Mouse (Mus musculus): ENCODE data around the gene Rnf212b.

- TF ChIP-seq SMC3 (IDR thresholded peaks at IDR 0.05; ENCODE audit: low read depth, low read length) (no peak), CTCF (conservative IDR thresholded peaks at IDR 0.05 in 1 of 2, IDR thresholded peaks at IDR 0.05 in 1 of 2; ENCODE audit: low read depth in 2 of 2, low read length in 2 of 2) (no peak), GABPA (IDR thresholded peaks at IDR 0.05; ENCODE audit: insufficient replicate concordance, low read depth, low read length) (no peak), POLR2A (IDR thresholded peaks at IDR 0.05; ENCODE audit: low read depth, low read length) (no peak), MAZ (IDR thresholded peaks at IDR 0.05; ENCODE audit: low read depth, low read length) (no peak), BHLHE40 (IDR thresholded peaks at IDR 0.05; ENCODE audit: low read depth, low read length) (no peak), MAFK (IDR thresholded peaks at IDR 0.05; ENCODE audit: insufficient replicate concordance, low read length) (no peak), E2F4 (IDR thresholded peaks at IDR 0.05; ENCODE audit: insufficient replicate concordance, low read depth, low read length) (no peak), ELF1 (IDR thresholded peaks at IDR 0.05; ENCODE audit: low read depth, low read length) (no peak), MXI1 (IDR thresholded peaks at IDR 0.05; ENCODE audit: low read depth, low read length) (no peak), JUND (conservative IDR thresholded peaks at IDR 0.05; ENCODE audit: low read depth, low read length) (no peak), ETS1 (conservative IDR thresholded peaks at IDR 0.05; ENCODE audit: low read depth, low read length) (no peak)
Observed at GRCm38 (mm10) chr14:54780084-54780483, 33.9 kb upstream of the Rnf212b start.

Data from CH12.LX (cell line).